Mouse (Mus musculus): ENCODE results near the gene Trim52. TPM values are rescaled to one million over a fixed set of nuclear protein-coding genes. Genes with fewer than 3 reads are reported as not detected.

Trim52 gene
- polyA plus RNA-seq, 1 experiment: not detected

DNA sequence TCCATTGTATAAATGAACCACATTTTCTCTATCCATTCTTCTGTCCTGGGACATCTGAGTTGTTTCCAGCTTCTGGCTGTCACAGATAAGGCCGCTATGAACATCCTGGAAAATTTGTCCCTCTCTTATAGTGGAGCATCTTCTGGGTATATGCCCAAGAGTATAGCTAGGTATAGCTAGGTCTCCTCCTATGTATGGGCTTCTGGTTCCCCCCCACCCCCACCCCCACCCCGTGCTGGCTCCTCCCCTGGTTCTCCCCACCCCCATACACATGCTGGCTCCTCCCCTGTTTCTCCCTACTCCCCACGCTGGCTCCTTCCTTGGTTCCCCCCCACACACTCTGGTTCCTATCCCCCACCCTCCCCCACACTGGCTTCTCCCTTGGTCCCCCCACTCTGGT, 78.0 kb downstream of the Trim52 start:
- no peaks in the 10 kb centered on the region for H3K27me3 ChIP-seq (ENCODE audit: control insufficient read depth, insufficient read depth, insufficient read length)
- no peaks in the 10 kb centered on the region for H3K79me2 ChIP-seq (ENCODE audit: control insufficient read depth, insufficient read depth)
- no peak overlapping the region for H3ac ChIP-seq (ENCODE audit: control insufficient read depth, insufficient read length)
- H3K4me2 ChIP-seq (ENCODE audit: low read depth): no peak overlapping the region
- no peak overlapping the region for H3K4me3 ChIP-seq
- no peaks in the 10 kb centered on the region for H3K36me3 ChIP-seq (ENCODE audit: control insufficient read depth, insufficient read depth)
- TF ChIP-seq MYOG (IDR thresholded peaks at IDR 0.05; ENCODE audit: control insufficient read depth in 1 of 3, insufficient read depth in 1 of 3, insufficient read length in 2 of 3, low read depth in 2 of 3) (no peak), REST (IDR thresholded peaks at IDR 0.05; ENCODE audit: insufficient read depth, insufficient read length) (no peak), POLR2AphosphoS2 (IDR thresholded peaks at IDR 0.05; ENCODE audit: insufficient read length, low read depth) (no peak), MYOD1 (IDR thresholded peaks at IDR 0.05; ENCODE audit: control insufficient read depth in 1 of 3, insufficient read length in 2 of 3, low read depth in 2 of 3) (no peak), SRF (IDR thresholded peaks at IDR 0.05; ENCODE audit: control insufficient read depth, insufficient read length, low read depth) (no peak), MAX (IDR thresholded peaks at IDR 0.05; ENCODE audit: low read depth) (no peak), POLR2A (IDR thresholded peaks at IDR 0.05; ENCODE audit: insufficient read length, low read depth) (no peak), TCF3 (IDR thresholded peaks at IDR 0.05; ENCODE audit: insufficient read length, low read depth) (no peak), CEBPB (IDR thresholded peaks at IDR 0.05; ENCODE audit: insufficient read depth, poor library complexity, severe bottlenecking) (no peak), E2F4 (IDR thresholded peaks at IDR 0.05; ENCODE audit: insufficient read depth) (no peak)

Other genes with a start within 250 kb of the Trim52 start
- 32.0 TPM for gene Spry2, start 209.4 kb upstream of the Trim52 start, polyA plus RNA-seq (2012; fragmentation: generic; extraction: Trizol)